Mouse (Mus musculus): ENCODE results near the gene Ctse.

The Ctse gene

DNA sequence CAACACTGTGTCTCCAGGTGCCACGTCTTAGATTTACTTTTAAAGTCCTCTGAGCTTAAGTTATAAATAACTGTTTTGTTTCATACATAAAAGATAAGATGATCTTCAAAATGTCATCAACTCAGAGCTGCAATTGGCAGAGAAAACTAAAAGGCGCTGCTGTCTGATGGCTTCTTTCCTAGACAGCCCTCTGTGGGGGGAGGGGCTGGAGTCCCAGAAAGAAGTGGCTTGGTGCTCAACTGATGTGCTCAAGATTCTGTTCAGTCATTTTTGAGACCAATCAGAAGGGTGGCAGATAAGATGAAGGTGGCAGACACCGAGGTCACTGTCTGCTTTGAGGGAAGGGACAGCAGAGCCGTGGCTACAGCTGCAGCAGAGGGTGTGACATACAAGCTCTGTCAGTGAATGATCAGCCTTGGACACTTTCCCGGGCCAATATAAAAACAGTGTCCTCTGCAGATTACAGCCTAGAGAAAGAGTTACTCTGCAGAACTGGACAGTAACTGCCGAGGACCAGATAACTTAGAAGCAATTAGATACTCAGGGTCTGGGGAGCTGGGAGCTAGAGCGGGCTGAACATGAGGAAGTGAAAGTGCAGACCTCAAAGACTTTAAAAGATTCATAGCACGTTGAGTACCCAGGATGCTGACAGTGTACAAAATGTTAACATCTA, 64.1 kb downstream of the Ctse start:
- no peak for DNase-seq

DNA sequence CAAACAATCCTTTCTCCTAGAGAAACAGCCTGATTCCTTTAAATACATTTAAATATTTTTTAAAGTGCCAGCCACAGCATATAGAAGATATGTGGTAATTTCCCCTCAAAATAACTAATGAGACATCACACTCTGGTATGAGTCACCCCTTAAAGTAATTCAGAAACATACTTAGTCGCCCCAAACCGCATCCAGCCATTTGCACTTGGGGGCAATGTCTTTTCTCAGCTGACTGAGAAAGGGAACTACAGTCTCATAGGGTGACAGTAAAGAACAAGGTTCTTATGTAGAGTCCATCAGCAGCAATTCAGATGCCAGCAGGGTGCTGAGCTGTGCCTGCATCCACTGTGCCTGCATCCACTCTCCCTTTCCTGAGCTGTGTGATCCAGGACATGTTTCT, 65.4 kb downstream of the Ctse start:
- no peak for DNase-seq

DNA sequence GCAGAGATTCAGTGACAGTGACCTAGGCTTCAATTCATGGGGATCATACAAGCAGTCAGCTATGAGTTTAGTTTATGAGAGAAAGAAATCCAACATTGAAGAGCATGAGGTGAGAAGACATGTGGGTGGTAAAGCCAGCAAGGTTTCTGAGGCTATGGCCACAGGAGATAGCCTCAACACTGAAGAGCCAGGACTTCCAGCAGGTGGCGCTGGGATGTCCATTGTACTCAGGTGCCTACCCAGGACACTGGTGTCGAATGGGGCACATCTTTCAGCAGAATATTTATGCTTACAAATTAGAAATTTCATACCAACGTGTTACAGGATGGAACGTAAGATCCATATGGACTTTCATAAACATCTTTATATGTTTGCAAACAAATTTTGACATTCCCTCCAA, 70.2 kb downstream of the Ctse start:
- DNase-seq: peak; percentile 66

DNA sequence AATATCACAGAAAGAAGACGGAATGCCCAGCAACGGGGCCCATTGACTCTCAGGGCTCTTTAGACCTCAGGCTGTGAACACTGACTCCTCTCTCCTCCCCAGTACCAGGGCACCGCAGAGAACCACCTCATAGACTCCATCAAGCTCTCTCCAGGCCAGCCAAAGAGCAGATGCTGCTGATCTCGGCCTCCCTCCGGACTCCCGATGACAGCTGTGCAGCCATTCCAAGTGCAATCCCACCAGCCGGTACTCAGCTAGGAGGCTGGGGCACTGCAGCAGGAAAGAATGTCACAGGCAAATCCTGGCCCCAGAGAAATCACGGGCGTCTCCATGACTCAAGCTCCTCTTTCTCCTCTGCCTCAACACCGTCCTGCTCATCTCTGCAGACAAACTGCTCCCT, 73.4 kb downstream of the Ctse start:
- no peak for DNase-seq

DNA sequence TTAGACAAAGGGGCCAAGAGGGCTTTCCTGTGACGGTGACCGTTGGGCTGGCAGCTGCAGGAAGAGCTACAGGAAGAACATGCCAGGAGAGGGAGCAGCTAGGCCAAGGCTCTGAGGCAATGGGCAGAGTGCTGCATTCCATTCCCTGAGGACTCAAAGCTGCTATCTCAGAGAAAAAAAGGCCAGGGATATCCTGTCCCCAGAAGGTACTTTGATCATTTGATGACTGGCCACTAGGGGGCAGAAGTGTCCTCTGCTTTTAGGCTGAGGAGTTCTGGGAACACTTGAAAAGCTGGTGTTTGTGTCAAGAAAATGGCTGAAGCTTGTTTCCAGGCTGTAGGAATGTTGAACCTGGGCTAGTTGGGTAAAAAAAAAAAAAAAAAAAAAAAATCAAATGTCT, 74.3 kb downstream of the Ctse start:
- DNase-seq: peak; percentile 75

DNA sequence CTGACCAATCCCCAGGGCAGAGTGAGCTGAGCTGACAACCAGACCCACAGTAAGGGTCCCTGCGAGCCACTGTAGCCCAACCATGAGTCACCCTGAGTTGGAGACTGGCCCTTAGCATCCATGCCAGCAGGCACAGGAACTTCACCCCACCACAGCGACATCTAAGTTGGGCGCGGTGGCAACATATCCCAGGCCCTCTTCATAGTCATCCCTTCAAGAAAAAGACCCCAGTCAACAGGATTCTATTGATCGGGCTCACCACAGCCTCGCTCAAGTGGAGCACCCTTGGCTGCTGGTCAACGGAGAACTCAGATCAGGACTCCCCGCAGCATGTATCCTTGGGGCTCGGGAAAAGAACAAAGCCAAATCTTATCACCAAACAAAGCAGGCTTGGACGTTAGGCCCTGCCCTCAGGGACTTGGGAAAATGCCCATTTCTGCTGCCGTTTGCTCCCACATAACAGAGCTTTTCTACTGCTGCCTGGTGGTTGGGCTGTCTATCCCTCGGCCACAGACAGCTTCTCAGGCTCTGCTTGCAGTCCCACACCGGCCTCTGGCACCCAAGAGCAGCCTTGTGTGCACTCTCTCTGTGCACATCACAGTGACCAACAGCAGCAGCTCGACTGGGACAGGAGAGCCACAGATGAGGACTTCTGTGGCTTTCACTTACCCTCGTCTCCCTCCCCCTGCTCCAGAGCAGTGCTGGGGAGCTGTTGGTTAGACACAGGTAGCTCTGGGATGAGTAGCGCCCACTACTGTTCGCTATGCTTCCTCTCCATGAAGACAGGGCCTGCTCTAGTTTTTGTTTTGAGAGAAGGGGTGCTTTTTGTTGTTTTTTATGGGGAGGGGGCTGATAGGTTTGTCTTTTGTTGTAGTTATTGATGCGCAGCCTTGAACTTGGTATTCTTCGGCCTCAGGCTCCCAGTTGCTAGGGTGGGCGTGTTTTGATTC, 76.6 kb downstream of the Ctse start:
- no peak for DNase-seq

DNA sequence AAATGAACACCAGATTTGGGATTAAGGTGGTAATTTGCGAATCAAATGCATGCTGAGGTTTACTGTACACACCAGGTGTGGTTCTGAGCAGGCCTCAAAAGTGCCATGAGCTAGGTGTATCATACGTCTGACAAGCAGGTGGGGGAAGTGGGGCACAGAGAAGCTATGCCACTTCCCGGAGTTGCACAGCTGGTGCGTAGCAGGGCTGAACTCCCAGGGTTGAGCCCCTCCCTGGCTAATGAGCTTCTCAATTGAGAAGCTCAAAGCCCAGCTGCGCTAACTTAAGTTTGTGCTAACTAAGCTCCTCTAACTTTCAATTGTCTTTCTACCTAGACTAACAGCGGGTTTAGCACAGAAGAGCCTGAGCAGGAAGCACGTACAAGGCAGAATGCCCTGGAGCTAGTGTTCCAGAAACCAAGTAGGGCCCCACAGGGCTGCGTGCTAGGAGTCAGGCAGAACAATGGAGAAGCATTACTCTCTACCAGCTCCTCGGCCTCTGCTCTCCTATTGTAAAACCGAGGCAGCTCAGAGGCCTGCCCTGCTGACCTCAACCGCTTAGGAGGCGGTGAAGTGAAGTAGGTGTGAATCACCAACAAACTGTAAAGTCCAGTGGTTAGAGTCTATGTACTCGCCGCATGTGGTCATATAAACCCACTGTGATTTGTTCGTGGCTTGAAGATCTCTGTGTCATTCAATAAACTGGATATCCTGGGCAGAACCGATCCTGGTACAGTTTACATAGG, 81.0 kb downstream of the Ctse start:
- no peak for DNase-seq

DNA sequence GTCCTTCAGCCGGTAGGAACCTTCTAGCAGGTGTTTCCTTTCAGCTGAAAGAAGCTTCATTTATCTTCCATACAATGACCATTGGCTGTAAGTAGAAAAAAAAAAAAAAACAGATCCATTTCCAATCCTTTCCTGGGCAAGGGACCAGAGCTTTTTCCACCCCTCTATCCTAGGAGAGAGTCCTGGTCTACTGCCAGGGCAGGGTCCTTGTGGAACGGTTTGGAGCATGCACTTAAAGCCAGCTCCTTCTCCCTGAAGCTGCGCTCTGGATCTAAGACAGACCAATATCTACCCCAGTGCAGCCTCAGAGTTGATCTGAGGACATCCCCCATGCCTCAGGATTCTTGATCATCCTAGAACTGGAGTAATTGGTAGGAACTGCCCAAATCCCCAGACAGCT, 83.9 kb downstream of the Ctse start:
- DNase-seq: no peak

DNA sequence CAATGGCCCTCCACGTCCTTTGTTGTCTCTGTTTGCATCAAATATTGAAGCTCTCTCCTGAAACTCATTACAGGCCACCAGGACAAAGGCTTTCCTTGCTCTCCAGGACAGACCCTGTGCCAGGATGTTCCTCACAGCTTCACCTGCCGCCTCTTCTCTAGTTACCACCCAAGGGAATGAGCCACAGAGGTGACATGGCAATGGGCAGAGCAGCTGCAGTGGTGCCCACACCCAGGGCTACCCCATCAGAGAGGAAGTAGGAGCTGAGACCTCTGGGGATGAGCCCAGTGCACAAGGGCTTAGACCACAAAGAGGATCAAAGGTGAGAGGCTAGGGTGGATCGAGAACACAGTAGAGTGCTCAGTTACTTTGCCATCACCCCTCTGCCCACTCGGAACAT, 85.4 kb downstream of the Ctse start:
- DNase-seq: no peak

Measured in liver (tissue).